27 mouse cellular contexts compared by ENCODE assay signal in the genomic region with DNA sequence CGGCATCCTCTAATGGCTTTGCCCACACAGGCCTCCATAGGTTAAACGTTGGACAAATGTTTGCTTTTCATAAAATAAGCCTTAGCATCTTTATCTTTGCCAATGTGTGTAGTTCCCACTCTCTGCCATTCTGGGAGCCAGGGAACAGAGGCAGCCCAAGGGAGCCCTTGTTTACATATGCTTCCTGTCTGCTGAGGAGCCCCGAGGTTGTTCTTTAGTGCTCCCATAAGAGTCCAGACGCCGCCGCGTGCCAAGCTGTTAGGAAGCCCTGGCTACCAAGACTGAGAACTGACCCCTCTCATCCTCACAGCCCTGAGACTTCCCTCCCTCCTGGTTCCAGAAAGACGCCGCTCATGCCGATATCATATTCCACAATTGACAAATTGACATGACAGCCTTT. TPM values are rescaled to one million over a fixed set of nuclear protein-coding genes. Genes with fewer than 3 reads are reported as not detected.
"Had no signal": no experiment of that assay in that cellular context is flagged by ENCODE, and none has a peak within 500 bp of the region (broad histone marks: within the 10 kb centered on the region; RNA-seq: fewer than 3 reads in every experiment).

No protein-coding gene starts in this region.

- ATAC-seq: inflammation-experienced regulatory T-cells, adult 6 months; liver, embryonic 12.5 days; midbrain, embryonic 13.5 days; midbrain, embryonic 16.5 days had no signal

- H3K27me3 ChIP-seq: limb, embryonic 13.5 days; liver, embryonic 12.5 days; liver, embryonic 15.5 days; midbrain, embryonic 13.5 days; neural tube, embryonic 13.5 days had no signal

- H3K9ac ChIP-seq: limb, embryonic 13.5 days; liver, embryonic 12.5 days; liver, embryonic 15.5 days; midbrain, embryonic 13.5 days; neural tube, embryonic 13.5 days had no signal

- H3K4me3 ChIP-seq: left cerebral cortex, adult 2 months; limb, embryonic 13.5 days; liver, embryonic 12.5 days; liver, embryonic 15.5 days; midbrain, embryonic 10.5 days; midbrain, embryonic 13.5 days; myocyte; neural tube, embryonic 13.5 days had no signal

- H3K4me1 ChIP-seq: limb, embryonic 13.5 days; liver, embryonic 12.5 days; liver, embryonic 15.5 days; midbrain, embryonic 10.5 days; midbrain, embryonic 13.5 days had no signal

- H3K9me3 ChIP-seq: limb, embryonic 13.5 days; liver, embryonic 12.5 days; liver, embryonic 15.5 days; midbrain, embryonic 10.5 days; midbrain, embryonic 13.5 days; neural tube, embryonic 13.5 days had no signal

- H3K27ac ChIP-seq: kidney, postnatal 0 days; left cerebral cortex, adult 2 months; limb, embryonic 13.5 days; liver, embryonic 12.5 days; liver, embryonic 15.5 days; macrophage; midbrain, embryonic 10.5 days; midbrain, embryonic 13.5 days; neural tube, embryonic 13.5 days had no signal

- H3K4me2 ChIP-seq: limb, embryonic 13.5 days; liver, embryonic 12.5 days; liver, embryonic 15.5 days; midbrain, embryonic 13.5 days; neural tube, embryonic 13.5 days had no signal

- DNase-seq: kidney, adult 2 months; kidney, postnatal 25 days; layer of hippocampus, postnatal 36 days; liver; lung, adult 18-20 months; retina, postnatal 1 day; right cerebral cortex, postnatal 25 days; spleen, adult 18-20 months; thymus, adult 18-20 months; thymus, postnatal 36 days had no signal

- H3K36me3 ChIP-seq: limb, embryonic 13.5 days; liver, embryonic 12.5 days; liver, embryonic 15.5 days; midbrain, embryonic 10.5 days; midbrain, embryonic 13.5 days; neural tube, embryonic 13.5 days had no signal

RNA-seq across cellular contexts. Expression of a gene that starts 25.4 kb away (rescaled TPM):
- total RNA-seq: layer of hippocampus, adult 8-10 months; layer of hippocampus, postnatal 36 days; left cerebral cortex, postnatal 36 days; megakaryocyte, adult 5-6 weeks; monocyte, adult 5-6 weeks; neutrophil, adult 5-6 weeks had no signal
- polyA plus RNA-seq: inflammation-experienced regulatory T-cells, adult 6 months; macrophage; myocyte had no signal
